Mouse (Mus musculus) MEL (cell line): ENCODE measurements at regions not wholly inside any gene's neighbourhood (a gene's known extent, or its start where the extent isn't known, plus 50 kb on each side); places are given as distances from the start of the nearest gene placed in this dataset.

Experiments
- DNase-seq: peaks from one replicate; pipeline ENCODE4 v3.0.0; 2011; ENCODE audit warnings: low read depth, low spot score
- H3K27ac ChIP-seq: 2 replicates; pipeline ENCODE4 v1.5.1; 2012; ENCODE audit warnings: low read depth, mild to moderate bottlenecking, control low read depth, low read length, moderate library complexity; ENCODE audit not compliant: control insufficient read depth
- H3K27me3 ChIP-seq, 2 experiments: fragments of 150-350 bp in 1 of 2; sonication (generic) in 1 of 2; 2 replicates each; pipeline ENCODE4 v1.6.1; 2012; ENCODE audit warnings: low read length in 2 of 2, mild to moderate bottlenecking in 2 of 2, improper control_type of control experiment in 1 of 2, moderate library complexity in 1 of 2; ENCODE audit not compliant: insufficient read depth in 2 of 2, control insufficient read depth in 1 of 2
- H3K36me3 ChIP-seq, 2 experiments: 2 replicates each; pipeline ENCODE4 v1.6.1; 2012 to 2014; ENCODE audit warnings: low read length in 2 of 2, improper control_type of control experiment in 1 of 2, inconsistent platforms in 1 of 2, mild to moderate bottlenecking in 1 of 2; ENCODE audit not compliant: insufficient read depth in 2 of 2, control insufficient read depth in 1 of 2
- H3K4me1 ChIP-seq, 2 experiments: fragments of 150-350 bp in 1 of 2; sonication (generic) in 1 of 2; 2 replicates each; pipeline ENCODE4 v1.6.1; 2012; ENCODE audit warnings: low read length in 2 of 2, improper control_type of control experiment in 1 of 2, mild to moderate bottlenecking in 1 of 2; ENCODE audit not compliant: insufficient read depth in 2 of 2, control insufficient read depth in 1 of 2
- H3K4me3 ChIP-seq, 2 experiments: fragments of 150-350 bp in 1 of 2; sonication (generic) in 1 of 2; 2 replicates each; pipeline ENCODE4 v1.5.1; 2012; ENCODE audit warnings: low read depth in 2 of 2, low read length in 2 of 2, mild to moderate bottlenecking in 2 of 2, moderate library complexity in 2 of 2, control low read depth in 1 of 2, improper control_type of control experiment in 1 of 2; ENCODE audit not compliant: control insufficient read depth in 1 of 2, insufficient read depth in 1 of 2
- H3K79me2 ChIP-seq: 2 replicates; pipeline ENCODE4 v1.6.1; 2012; ENCODE audit warnings: mild to moderate bottlenecking, low read length, moderate library complexity; ENCODE audit not compliant: control insufficient read depth, poor library complexity, insufficient read depth
- H3K9ac ChIP-seq: 2 replicates; pipeline ENCODE4 v1.6.1; 2012; ENCODE audit warnings: low read depth, mild to moderate bottlenecking, control low read depth, low read length, moderate library complexity; ENCODE audit not compliant: control insufficient read depth, poor library complexity, severe bottlenecking
- H3K9me3 ChIP-seq: fragments of 150-350 bp; sonication (generic); replicated peaks from 2 replicates; pipeline ENCODE4 v1.6.1; 2012; ENCODE audit warnings: mild to moderate bottlenecking, low read length, improper control_type of control experiment, moderate library complexity; ENCODE audit not compliant: insufficient read depth
- E2F4 ChIP-seq: IDR thresholded peaks from 2 replicates; pipeline ENCODE4 v1.6.1; 2011; ENCODE audit warnings: low read depth, low read length, improper control_type of control experiment, borderline replicate concordance
- ETS1 ChIP-seq: IDR thresholded peaks from 2 replicates; pipeline ENCODE4 v1.6.1; 2012; ENCODE audit warnings: low read depth, mild to moderate bottlenecking, inconsistent platforms, low read length, improper control_type of control experiment, moderate library complexity
- GABPA ChIP-seq: IDR thresholded peaks from 2 replicates; pipeline ENCODE4 v1.6.1; 2012; ENCODE audit warnings: low read depth, mild to moderate bottlenecking, inconsistent platforms, low read length, improper control_type of control experiment, moderate library complexity
- HCFC1 ChIP-seq: IDR thresholded peaks from 2 replicates; pipeline ENCODE4 v1.6.1; 2012; ENCODE audit warnings: low read depth, mild to moderate bottlenecking, inconsistent platforms, low read length, improper control_type of control experiment, moderate library complexity
- JUND ChIP-seq: IDR thresholded peaks from 2 replicates; pipeline ENCODE4 v1.6.1; 2011; ENCODE audit warnings: low read depth, mild to moderate bottlenecking, improper control_type of control experiment, low read length
- MAFK ChIP-seq: IDR thresholded peaks from 2 replicates; pipeline ENCODE4 v1.6.1; 2011; ENCODE audit warnings: low read depth, mild to moderate bottlenecking, low read length, improper control_type of control experiment, borderline replicate concordance
- MAX ChIP-seq: IDR thresholded peaks from 2 replicates; pipeline ENCODE4 v1.6.1; 2011; ENCODE audit warnings: low read length, improper control_type of control experiment
- MAZ ChIP-seq: IDR thresholded peaks from 2 replicates; pipeline ENCODE4 v1.6.1; 2012; ENCODE audit warnings: low read depth, mild to moderate bottlenecking, inconsistent platforms, low read length, improper control_type of control experiment
- MXI1 ChIP-seq: IDR thresholded peaks from 2 replicates; pipeline ENCODE4 v1.6.1; 2011; ENCODE audit warnings: mild to moderate bottlenecking, low read depth, low read length, improper control_type of control experiment
- MYC ChIP-seq: IDR thresholded peaks from 2 replicates; pipeline ENCODE4 v1.6.1; 2011; ENCODE audit warnings: low read depth, mild to moderate bottlenecking, low read length, improper control_type of control experiment, moderate library complexity
- NRF1 ChIP-seq: IDR thresholded peaks from 2 replicates; pipeline ENCODE4 v1.6.1; 2014; ENCODE audit warnings: low read depth, mild to moderate bottlenecking, inconsistent platforms, low read length, improper control_type of control experiment, moderate library complexity; ENCODE audit not compliant: poor library complexity, insufficient read depth, severe bottlenecking
- POLR2AphosphoS2 ChIP-seq: IDR thresholded peaks from 2 replicates; pipeline ENCODE4 v1.6.1; 2011; ENCODE audit warnings: low read length, improper control_type of control experiment
- POLR2AphosphoS5 ChIP-seq: IDR thresholded peaks from 2 replicates; pipeline ENCODE4 v1.6.1; 2012; ENCODE audit warnings: low read depth, borderline replicate concordance, mild to moderate bottlenecking, inconsistent platforms, low read length, moderate library complexity, mixed read lengths
- RCOR1 ChIP-seq: IDR thresholded peaks from 2 replicates; pipeline ENCODE4 v1.6.1; 2012; ENCODE audit warnings: low read depth, mild to moderate bottlenecking, inconsistent platforms, low read length, improper control_type of control experiment
- TAL1 ChIP-seq: IDR thresholded peaks from 2 replicates; pipeline ENCODE4 v1.6.1; 2012; ENCODE audit warnings: mild to moderate bottlenecking, inconsistent platforms, low read length, moderate library complexity, mixed read lengths
- UBTF ChIP-seq: IDR thresholded peaks from 2 replicates; pipeline ENCODE4 v1.6.1; 2012; ENCODE audit warnings: low read depth, mild to moderate bottlenecking, inconsistent platforms, low read length, improper control_type of control experiment, moderate library complexity, borderline replicate concordance; ENCODE audit not compliant: insufficient read depth
- ZC3H11A ChIP-seq: IDR thresholded peaks from 2 replicates; pipeline ENCODE4 v1.6.1; 2012; ENCODE audit warnings: low read depth, mild to moderate bottlenecking, inconsistent platforms, low read length, improper control_type of control experiment
- ZKSCAN1 ChIP-seq: IDR thresholded peaks from 2 replicates; pipeline ENCODE4 v1.6.1; 2012; ENCODE audit warnings: low read depth, mild to moderate bottlenecking, inconsistent platforms, low read length, improper control_type of control experiment, moderate library complexity

- no peak for DNase-seq
- Histone ChIP-seq H3K79me2 (no peaks in the 10 kb centered on the region), H3K4me1 (no peaks in the 10 kb centered on the region), H3K4me3 (no peak overlapping the region), H3K27me3 (no peaks in the 10 kb centered on the region), H3K9me3 (no peaks in the 10 kb centered on the region), H3K27ac (no peak overlapping the region), H3K36me3 (no peaks in the 10 kb centered on the region), H3K9ac (no peak overlapping the region)
- TF ChIP-seq ZC3H11A, result no peak
- TF ChIP-seq GABPA, result no peak
- TF ChIP-seq POLR2AphosphoS5, result no peak
- no peak for TF ChIP-seq TAL1
- TF ChIP-seq MAFK, result no peak
- no peak for TF ChIP-seq UBTF
- TF ChIP-seq MXI1, result no peak
- no peak for TF ChIP-seq JUND
- no peak for TF ChIP-seq POLR2AphosphoS2
- TF ChIP-seq MAZ, result no peak
- TF ChIP-seq E2F4, result no peak
- TF ChIP-seq HCFC1, result no peak
Observed at GRCm38 (mm10) chr2:135580051-135580450, 78.8 kb upstream of the Plcb4 start.

GRCm38 (mm10) chr2:135582341-135582740, 76.5 kb upstream of the Plcb4 start:
- Histone ChIP-seq H3K9ac (no peak overlapping the region), H3K27me3 (no peaks in the 10 kb centered on the region), H3K36me3 (no peaks in the 10 kb centered on the region), H3K27ac (no peak overlapping the region), H3K4me3 (no peak overlapping the region), H3K79me2 (no peaks in the 10 kb centered on the region), H3K9me3 (no peaks in the 10 kb centered on the region), H3K4me1 (no peaks in the 10 kb centered on the region)
- no peak for DNase-seq
- TF ChIP-seq MYC, result no peak
- TF ChIP-seq NRF1, result no peak
- TF ChIP-seq RCOR1, result no peak
- TF ChIP-seq ZKSCAN1, result no peak
- TF ChIP-seq POLR2AphosphoS5, result no peak
- no peak for TF ChIP-seq MAX
- no peak for TF ChIP-seq ETS1
